Mouse (Mus musculus) CH12.LX (cell line): ENCODE measurements at regions not wholly inside any gene's neighbourhood (a gene's known extent, or its start where the extent isn't known, plus 50 kb on each side); places are given as distances from the start of the nearest gene placed in this dataset.

Source experiments
- CTCF ChIP-seq, 2 experiments: IDR thresholded peaks in 1 of 2; conservative IDR thresholded peaks in 1 of 2; 2 replicates each; pipeline ENCODE4 v1.5.1; 2011 to 2012; ENCODE audit warnings: low read depth in 2 of 2, low read length in 2 of 2, improper control_type of control experiment in 1 of 2, inconsistent platforms in 1 of 2, mild to moderate bottlenecking in 1 of 2, moderate library complexity in 1 of 2
- ELF1 ChIP-seq: IDR thresholded peaks from 2 replicates; pipeline ENCODE4 v1.6.1; 2014; ENCODE audit warnings: low read depth, mild to moderate bottlenecking, inconsistent platforms, low read length, improper control_type of control experiment
- EP300 ChIP-seq: IDR thresholded peaks from 2 replicates; pipeline ENCODE4 v1.6.1; 2011; ENCODE audit warnings: low read length, improper control_type of control experiment
- ETS1 ChIP-seq: conservative IDR thresholded peaks from 2 replicates; pipeline ENCODE4 v1.6.1; 2012; ENCODE audit warnings: low read depth, mild to moderate bottlenecking, inconsistent platforms, low read length, improper control_type of control experiment, moderate library complexity
- KAT2A ChIP-seq: IDR thresholded peaks from 2 replicates; pipeline ENCODE4 v1.6.1; 2012; ENCODE audit warnings: low read length, improper control_type of control experiment, inconsistent platforms; ENCODE audit not compliant: insufficient replicate concordance
- MAX ChIP-seq: IDR thresholded peaks from 2 replicates; pipeline ENCODE4 v1.6.1; 2011; ENCODE audit warnings: low read length, improper control_type of control experiment
- MEF2A ChIP-seq: IDR thresholded peaks from 2 replicates; pipeline ENCODE4 v1.6.1; 2014; ENCODE audit warnings: low read depth, mild to moderate bottlenecking, inconsistent platforms, low read length, improper control_type of control experiment, borderline replicate concordance
- MXI1 ChIP-seq: IDR thresholded peaks from 2 replicates; pipeline ENCODE4 v1.6.1; 2011; ENCODE audit warnings: mild to moderate bottlenecking, low read depth, low read length, improper control_type of control experiment
- NRF1 ChIP-seq: IDR thresholded peaks from 2 replicates; pipeline ENCODE4 v1.6.1; 2014; ENCODE audit warnings: low read depth, mild to moderate bottlenecking, inconsistent platforms, low read length, improper control_type of control experiment, moderate library complexity
- POLR2A ChIP-seq: IDR thresholded peaks from 2 replicates; pipeline ENCODE4 v1.6.1; 2011; ENCODE audit warnings: low read depth, mild to moderate bottlenecking, improper control_type of control experiment, low read length
- SIN3A ChIP-seq: IDR thresholded peaks from 2 replicates; pipeline ENCODE4 v1.6.1; 2012; ENCODE audit warnings: low read length, improper control_type of control experiment, inconsistent platforms
- TCF12 ChIP-seq: IDR thresholded peaks from 2 replicates; pipeline ENCODE4 v1.6.1; 2014; ENCODE audit warnings: low read depth, mild to moderate bottlenecking, inconsistent platforms, low read length, improper control_type of control experiment
- USF1 ChIP-seq: IDR thresholded peaks from 2 replicates; pipeline ENCODE4 v1.6.1; 2014; ENCODE audit warnings: low read depth, mild to moderate bottlenecking, inconsistent platforms, low read length, improper control_type of control experiment
- USF2 ChIP-seq: conservative IDR thresholded peaks from 2 replicates; pipeline ENCODE4 v1.6.1; 2011; ENCODE audit warnings: low read depth, low read length, improper control_type of control experiment

DNA sequence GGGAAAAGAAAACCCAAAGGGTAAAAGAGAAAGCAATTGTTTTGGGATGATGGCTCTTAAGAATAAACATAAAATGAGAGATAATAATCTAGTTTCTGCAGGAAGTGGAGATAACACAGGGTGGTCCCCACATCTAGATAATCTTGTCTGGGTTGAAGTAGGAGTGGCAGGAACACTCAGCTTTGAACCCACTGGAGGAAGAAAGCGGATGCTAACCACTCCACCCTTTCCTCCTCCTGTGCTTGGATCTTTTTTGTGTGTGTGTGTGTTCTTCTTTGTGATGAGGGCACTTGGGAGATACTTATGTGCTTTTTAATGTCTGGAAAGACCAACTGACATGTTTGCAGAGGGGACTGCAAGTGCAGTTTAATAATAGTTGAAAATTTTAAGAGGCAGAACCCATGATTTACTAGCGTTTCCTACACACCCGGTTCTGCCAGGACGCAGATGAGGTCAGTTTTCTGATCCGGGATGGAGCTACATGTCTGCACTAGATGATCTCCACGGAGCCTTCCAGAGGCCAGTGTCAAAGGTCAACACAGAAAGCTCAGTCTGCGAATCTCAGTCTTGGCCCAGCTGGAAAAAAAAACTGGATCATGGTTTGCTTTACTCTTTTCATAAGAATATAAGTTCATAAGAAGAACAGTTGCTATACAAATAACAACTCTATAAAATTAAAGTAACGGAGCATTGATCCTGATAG lies 82.7 kb downstream of the Gm13691 start:
- TF ChIP-seq EP300, result no peak
- no peak for TF ChIP-seq ETS1
- TF ChIP-seq SIN3A, result no peak
- no peak for TF ChIP-seq POLR2A
- no peak for TF ChIP-seq USF1
- no peak for TF ChIP-seq MXI1
- no peak for TF ChIP-seq CTCF (conservative IDR thresholded peaks at IDR 0.05 in 1 of 2, IDR thresholded peaks at IDR 0.05 in 1 of 2; ENCODE audit: low read depth in 2 of 2, low read length in 2 of 2)
- TF ChIP-seq MAX, result no peak
- TF ChIP-seq MEF2A, result no peak
- no peak for TF ChIP-seq NRF1
- no peak for TF ChIP-seq KAT2A
- TF ChIP-seq ELF1, result no peak
- TF ChIP-seq USF2, result no peak
- no peak for TF ChIP-seq TCF12
